13 mouse cellular contexts compared by ENCODE assay signal in genomic region chr10:122964241-122964636, GRCm38 (mm10).
DNase-seq lines count a peak whose midpoint lies in the region; ATAC-seq and TF ChIP-seq lines count a peak whose summit lies in the region.
"Had no signal": no experiment of that assay in that cellular context is flagged by ENCODE, and none has a peak within 500 bp of the region (broad histone marks: within the 10 kb centered on the region; RNA-seq: fewer than 3 reads in every experiment).

No protein-coding gene starts in this region.

- 40% methylated on average over 4 of the region's 4 CpGs for WGBS in kidney, embryonic 16.5 days
- 32% methylated on average over 4 of the region's 4 CpGs for WGBS in embryonic facial prominence, embryonic 15.5 days
- WGBS in hindbrain, postnatal 0 days = 22% methylated on average over 4 of the region's 4 CpGs
- WGBS in midbrain, postnatal 0 days = 15% methylated on average over 4 of the region's 4 CpGs

- H3K27me3 ChIP-seq in kidney, embryonic 16.5 days (ENCODE audit: insufficient read depth, low read length) = no peaks in the 10 kb centered on the region
- no peaks in the 10 kb centered on the region for H3K27me3 ChIP-seq in embryonic facial prominence, embryonic 15.5 days
- no peaks in the 10 kb centered on the region for H3K27me3 ChIP-seq in hindbrain, postnatal 0 days (ENCODE audit: insufficient read depth, low read length)
- no peaks in the 10 kb centered on the region for H3K27me3 ChIP-seq in midbrain, postnatal 0 days (ENCODE audit: insufficient read depth, low read length)

- H3K36me3 ChIP-seq in kidney, embryonic 16.5 days (ENCODE audit: insufficient read depth, low read length) = no peaks in the 10 kb centered on the region
- H3K36me3 ChIP-seq in embryonic facial prominence, embryonic 15.5 days = no peaks in the 10 kb centered on the region
- H3K36me3 ChIP-seq in hindbrain, postnatal 0 days (ENCODE audit: insufficient read depth, low read length) = no peaks in the 10 kb centered on the region
- no peaks in the 10 kb centered on the region for H3K36me3 ChIP-seq in midbrain, postnatal 0 days (ENCODE audit: insufficient read depth, low read length)

- ATAC-seq in kidney, embryonic 16.5 days (ENCODE audit: low FRiP score, low TSS enrichment) = no peak
- ATAC-seq in embryonic facial prominence, embryonic 15.5 days (ENCODE audit: insufficient number of reproducible peaks, low FRiP score, low TSS enrichment, low read depth) = no peak
- ATAC-seq in hindbrain, postnatal 0 days = peak; percentile 59
- peak; percentile 24; the same call in 1 of the 2 replicates for ATAC-seq in midbrain, postnatal 0 days (ENCODE audit: low FRiP score)

- no peak for TF ChIP-seq CTCF in hindbrain, postnatal 0 days (IDR thresholded peaks at IDR 0.05; ENCODE audit: low read depth)
- no peak for TF ChIP-seq CTCF in midbrain, postnatal 0 days (IDR thresholded peaks at IDR 0.05)

- H3K27ac ChIP-seq in kidney, embryonic 16.5 days (ENCODE audit: low read length) = peak overlapping the region; percentile 51
- H3K27ac ChIP-seq in embryonic facial prominence, embryonic 15.5 days (replicated peaks) = no peak overlapping the region
- peak overlapping the region; percentile 74 for H3K27ac ChIP-seq in hindbrain, postnatal 0 days
- 0 out of 2 replicates have a peak overlapping the region, but pooled peaks have one; percentile 55 for H3K27ac ChIP-seq in midbrain, postnatal 0 days (ENCODE audit: low read depth, low read length)

- H3K4me1 ChIP-seq in kidney, embryonic 16.5 days (ENCODE audit: insufficient read depth, low read length) = peaks cover 15% of the 10 kb centered on the region
- peaks cover 24% of the 10 kb centered on the region for H3K4me1 ChIP-seq in embryonic facial prominence, embryonic 15.5 days
- H3K4me1 ChIP-seq in hindbrain, postnatal 0 days (ENCODE audit: insufficient read depth, low read length) = peaks cover 20% of the 10 kb centered on the region
- peaks cover 10% of the 10 kb centered on the region for H3K4me1 ChIP-seq in midbrain, postnatal 0 days (ENCODE audit: insufficient read depth, low read length)

- peak overlapping the region; percentile 46; the same call in 1 of the 2 replicates for H3K4me2 ChIP-seq in kidney, embryonic 16.5 days (replicated peaks; ENCODE audit: low read depth, low read length)
- H3K4me2 ChIP-seq in embryonic facial prominence, embryonic 15.5 days (replicated peaks) = peak overlapping the region; percentile 46
- peak overlapping the region; percentile 51 for H3K4me2 ChIP-seq in hindbrain, postnatal 0 days (ENCODE audit: low read depth, low read length)
- H3K4me2 ChIP-seq in midbrain, postnatal 0 days (ENCODE audit: low read depth, low read length, poor library complexity, severe bottlenecking) = peak overlapping the region; percentile 45

- no peak for DNase-seq in kidney, adult 18-20 months
- DNase-seq in hindbrain, postnatal 0 days (ENCODE audit: low spot score) = no peak
- DNase-seq in midbrain, postnatal 0 days (ENCODE audit: low spot score) = no peak
- no peak for DNase-seq in left cerebral cortex, postnatal 4 days
- DNase-seq in thymus, postnatal 14 days = no peak
- DNase-seq in thymus, postnatal 0 days (ENCODE audit: low spot score) = no peak
- DNase-seq: adrenal gland, postnatal 14 days; cerebellum, postnatal 36 days; layer of hippocampus, adult 9-11 months; right cerebral cortex, postnatal 25 days; thymus, adult 18-20 months had no signal

- H3K9me3 ChIP-seq in kidney, embryonic 16.5 days (ENCODE audit: low read length) = 0 out of 2 replicates have a peak, but pooled peaks cover 5% of the 10 kb centered on the region
- H3K9me3 ChIP-seq in embryonic facial prominence, embryonic 15.5 days (replicated peaks) = no peaks in the 10 kb centered on the region
- no peaks in the 10 kb centered on the region for H3K9me3 ChIP-seq in hindbrain, postnatal 0 days (ENCODE audit: low read length)
- H3K9me3 ChIP-seq in midbrain, postnatal 0 days (ENCODE audit: low read length) = no peaks in the 10 kb centered on the region

- peak overlapping the region; percentile 34 for H3K9ac ChIP-seq in kidney, embryonic 16.5 days (replicated peaks; ENCODE audit: low read length)
- H3K9ac ChIP-seq in embryonic facial prominence, embryonic 15.5 days = no peak overlapping the region
- no peak overlapping the region for H3K9ac ChIP-seq in hindbrain, postnatal 0 days (replicated peaks; ENCODE audit: low read length)
- H3K9ac ChIP-seq in midbrain, postnatal 0 days (replicated peaks; ENCODE audit: low read length, poor library complexity, severe bottlenecking) = no peak overlapping the region; the same call in 1 of the 2 replicates

- H3K4me3 ChIP-seq in kidney, embryonic 16.5 days (ENCODE audit: low read length) = no peak overlapping the region
- no peak overlapping the region for H3K4me3 ChIP-seq in embryonic facial prominence, embryonic 15.5 days (replicated peaks)
- no peak overlapping the region for H3K4me3 ChIP-seq in hindbrain, postnatal 0 days (ENCODE audit: low read length)
- H3K4me3 ChIP-seq in midbrain, postnatal 0 days (ENCODE audit: low read depth, low read length) = no peak overlapping the region

- intact Hi-C loops in left cerebral cortex, postnatal 4 days (cut with DNase I) = no loop called here

Comparison
In these comparisons a context has a peak if more than half of its experiments do, and no peak if none do; other contexts are left out.
1. ATAC-seq: peak in hindbrain, postnatal 0 days (single experiment) and midbrain, postnatal 0 days (single experiment); none in kidney, embryonic 16.5 days (single experiment) and embryonic facial prominence, embryonic 15.5 days (single experiment).
2. Peak in every context shown above with its lines, with median percentiles within 50 percentile points of each other: H3K4me2 ChIP-seq.